Mouse (Mus musculus): Measurements from ENCODE around the gene Pigq.

DNA sequence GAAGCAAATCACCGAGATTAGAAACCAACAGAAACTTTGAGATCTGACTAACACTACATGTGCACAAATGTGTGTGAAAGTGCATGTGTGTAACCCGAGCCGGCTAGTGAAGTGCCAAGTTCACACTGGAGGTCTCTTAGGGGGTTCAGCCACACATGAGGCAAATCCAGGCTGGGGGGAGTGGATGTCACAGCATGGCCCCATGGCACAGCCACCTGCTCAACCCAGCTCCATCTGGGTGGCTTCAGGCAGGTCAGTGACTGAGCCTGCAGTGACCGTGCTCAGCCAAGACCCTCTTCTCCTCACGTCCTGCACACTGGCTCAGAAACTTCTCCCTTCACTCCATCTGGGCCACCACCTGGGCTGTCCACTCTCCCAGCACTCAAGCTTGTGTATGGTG lies 5.2 kb upstream of the Pigq start:
- TF ChIP-seq CTCF (IDR thresholded peaks at IDR 0.05; ENCODE audit: low read depth, low read length): no peak
- TF ChIP-seq POLR2A (IDR thresholded peaks at IDR 0.05; ENCODE audit: extremely low read depth, insufficient read depth, low read length): no peak

Data from liver, adult 2 months (tissue).